ENCODE assay signal across 8 mouse cellular contexts in the genomic region with DNA sequence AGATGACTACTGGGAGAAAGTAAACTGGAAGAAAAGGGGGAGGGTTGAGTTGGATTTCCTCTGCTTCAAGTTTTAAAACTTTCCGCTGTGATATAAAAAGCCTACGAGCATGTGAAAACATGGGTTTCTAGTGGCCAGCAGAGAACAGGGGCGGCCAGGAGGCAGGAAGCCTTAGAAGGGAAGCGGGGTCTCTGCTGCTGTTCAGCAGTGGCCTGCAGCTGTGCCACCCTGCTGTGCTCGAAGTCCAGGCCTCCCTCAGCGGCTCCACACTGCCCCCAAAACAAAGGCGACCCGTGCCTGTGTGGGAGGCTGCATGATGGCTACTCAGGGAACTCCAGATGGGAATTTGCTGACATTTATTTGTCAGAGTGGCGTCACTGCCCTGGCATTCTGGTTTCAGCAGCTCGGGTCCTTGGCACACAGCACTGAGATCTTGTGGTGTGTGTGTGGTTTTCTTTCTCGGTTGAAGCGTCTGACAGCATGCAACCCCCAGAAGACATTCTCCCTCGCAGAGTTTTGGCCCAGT. TPM values are rescaled to one million over a fixed set of nuclear protein-coding genes. Genes with fewer than 3 reads are reported as not detected.
A peak's percentile ranks its signal among the peaks of the same experiment; 100 is the strongest.
DNase-seq lines count a peak whose midpoint lies in the region; ATAC-seq and TF ChIP-seq lines count a peak whose summit lies in the region.

No protein-coding gene starts in this region.

- H3K4me2 ChIP-seq in forebrain, embryonic 14.5 days (ENCODE audit: low read length), result no peak overlapping the region
- H3K4me2 ChIP-seq in hindbrain, embryonic 11.5 days (replicated peaks; ENCODE audit: low read depth, low read length), result no peak overlapping the region
- H3K4me2 ChIP-seq in liver, embryonic 12.5 days, result 0 out of 2 replicates have a peak overlapping the region, but pooled peaks have one; percentile 1

- TF ChIP-seq CTCF in olfactory bulb, adult 2 months (IDR thresholded peaks at IDR 0.05; ENCODE audit: insufficient read depth, low read depth, low read length), result no peak

- H3K27me3 ChIP-seq in forebrain, embryonic 14.5 days (replicated peaks; ENCODE audit: control insufficient read depth, insufficient read depth, low read length), result no peaks in the 10 kb centered on the region
- no peaks in the 10 kb centered on the region for H3K27me3 ChIP-seq in hindbrain, embryonic 11.5 days (ENCODE audit: control insufficient read depth, insufficient read depth, low read length)
- no peaks in the 10 kb centered on the region for H3K27me3 ChIP-seq in liver, embryonic 12.5 days (replicated peaks)

- H3K27ac ChIP-seq in forebrain, embryonic 14.5 days (ENCODE audit: low read depth, low read length), result no peak overlapping the region
- no peak overlapping the region; the same call in 1 of the 2 replicates for H3K27ac ChIP-seq in hindbrain, embryonic 11.5 days (ENCODE audit: low read depth, low read length)
- peak overlapping the region; percentile 55 for H3K27ac ChIP-seq in liver, embryonic 12.5 days
- H3K27ac ChIP-seq in olfactory bulb, adult 2 months (ENCODE audit: insufficient read depth, low read depth, low read length), result 0 out of 2 replicates have a peak overlapping the region, but pooled peaks have one; percentile 11

- ATAC-seq in forebrain, embryonic 14.5 days, result no peak
- peak; percentile 43; the same call in 1 of the 2 replicates for ATAC-seq in hindbrain, embryonic 11.5 days (ENCODE audit: low FRiP score)
- ATAC-seq in liver, embryonic 12.5 days, result no peak

- peak; percentile 84 for DNase-seq in 3134 (ENCODE audit: extremely low read depth, insufficient read length, low spot score)
- DNase-seq in adrenal gland, adult (ENCODE audit: inconsistent age in 2 of 2, low spot score in 1 of 2), result peak; percentile 81 to 87
- DNase-seq in forebrain, embryonic 14.5 days (ENCODE audit: low spot score), result peak; percentile 32
- peak; percentile 43 for DNase-seq in hindbrain, embryonic 11.5 days (ENCODE audit: low spot score)
- DNase-seq in layer of hippocampus, postnatal 14 days (ENCODE audit: low spot score in 2 of 2), result no peak
- DNase-seq in urinary bladder, postnatal 14 days (ENCODE audit: low spot score), result no peak

- no peak overlapping the region for H3K4me3 ChIP-seq in forebrain, embryonic 14.5 days (ENCODE audit: low read depth, low read length)
- no peak overlapping the region for H3K4me3 ChIP-seq in hindbrain, embryonic 11.5 days (ENCODE audit: low read depth, low read length)
- H3K4me3 ChIP-seq in liver, embryonic 12.5 days, result no peak overlapping the region
- no peak overlapping the region for H3K4me3 ChIP-seq in olfactory bulb, adult 2 months (ENCODE audit: insufficient read depth, low read depth, low read length)

- 17% methylated on average over 13 of the region's 13 CpGs for WGBS in forebrain, embryonic 14.5 days
- WGBS in hindbrain, embryonic 11.5 days, result 11% methylated on average over 13 of the region's 13 CpGs
- 30% methylated on average over 13 of the region's 13 CpGs for WGBS in liver, embryonic 12.5 days (ENCODE audit: insufficient replicate concordance)
- WGBS in olfactory bulb, adult 2 months, result 47% methylated on average over 13 of the region's 13 CpGs

- H3K9ac ChIP-seq in forebrain, embryonic 14.5 days (ENCODE audit: low read length), result no peak overlapping the region; the same call in 1 of the 2 replicates
- no peak overlapping the region for H3K9ac ChIP-seq in hindbrain, embryonic 11.5 days (ENCODE audit: low read depth, low read length)
- no peak overlapping the region for H3K9ac ChIP-seq in liver, embryonic 12.5 days

- no peaks in the 10 kb centered on the region for H3K36me3 ChIP-seq in forebrain, embryonic 14.5 days (ENCODE audit: control insufficient read depth, insufficient read depth, low read length)
- no peaks in the 10 kb centered on the region for H3K36me3 ChIP-seq in hindbrain, embryonic 11.5 days (ENCODE audit: control insufficient read depth, insufficient read depth, low read length)
- H3K36me3 ChIP-seq in liver, embryonic 12.5 days, result 0 out of 2 replicates have a peak, but pooled peaks cover 10% of the 10 kb centered on the region

- no peak for TF ChIP-seq POLR2A in olfactory bulb, adult 2 months (IDR thresholded peaks at IDR 0.05; ENCODE audit: insufficient read depth, low read depth, low read length)

- peaks cover 15% of the 10 kb centered on the region for H3K4me1 ChIP-seq in forebrain, embryonic 14.5 days (ENCODE audit: control insufficient read depth, insufficient read depth, low read length)
- peaks cover 9% of the 10 kb centered on the region for H3K4me1 ChIP-seq in hindbrain, embryonic 11.5 days (replicated peaks; ENCODE audit: control insufficient read depth, insufficient read depth, low read length)
- H3K4me1 ChIP-seq in liver, embryonic 12.5 days, result peaks cover 47% of the 10 kb centered on the region
- H3K4me1 ChIP-seq in olfactory bulb, adult 2 months (ENCODE audit: control insufficient read depth, insufficient read depth, low read length), result peaks cover 24% of the 10 kb centered on the region

- H3K9me3 ChIP-seq in forebrain, embryonic 14.5 days (replicated peaks; ENCODE audit: control insufficient read depth, low read length), result no peaks in the 10 kb centered on the region
- H3K9me3 ChIP-seq in hindbrain, embryonic 11.5 days (ENCODE audit: control insufficient read depth, low read length), result no peaks in the 10 kb centered on the region
- no peaks in the 10 kb centered on the region for H3K9me3 ChIP-seq in liver, embryonic 12.5 days (replicated peaks)

RNA-seq across cellular contexts. Expression of gene Aagab, which starts 8.4 kb away (rescaled TPM):
- polyA plus RNA-seq in forebrain, embryonic 14.5 days (2014; fragmentation: Nextera tagmentation; extraction: Ambion mirVana), result 50.1 and 61.6 TPM in 2 replicates
- 55.4 and 56.8 TPM in 2 replicates for polyA plus RNA-seq in hindbrain, embryonic 11.5 days (2014; fragmentation: Nextera tagmentation; extraction: Ambion mirVana)
- polyA plus RNA-seq in liver, embryonic 12.5 days (2016; fragmentation: Nextera tagmentation; extraction: Ambion mirVana), result 25.3 and 26.2 TPM in 2 replicates
- not detected in 2 replicates for polyA plus RNA-seq in olfactory bulb, adult 2 months (2012; ENCODE audit: insufficient read depth, insufficient read length, low replicate concordance, missing spikeins)
- total RNA-seq in layer of hippocampus, postnatal 14 days (2021), result 10 to 100 TPM; 47.8 to 58.7 TPM

RNA-seq across cellular contexts. Expression of gene Iqch, which starts 8.6 kb away (rescaled TPM):
- 0.06 and 0.07 TPM in 2 replicates for polyA plus RNA-seq in forebrain, embryonic 14.5 days (2014; fragmentation: Nextera tagmentation; extraction: Ambion mirVana)
- polyA plus RNA-seq in hindbrain, embryonic 11.5 days (2014; fragmentation: Nextera tagmentation; extraction: Ambion mirVana), result 0.32 TPM in 1 of 2 replicates, not detected in the other
- not detected in 2 replicates for polyA plus RNA-seq in liver, embryonic 12.5 days (2016; fragmentation: Nextera tagmentation; extraction: Ambion mirVana)
- polyA plus RNA-seq in olfactory bulb, adult 2 months (2012; ENCODE audit: insufficient read depth, insufficient read length, low replicate concordance, missing spikeins), result not detected in 2 replicates
- total RNA-seq in layer of hippocampus, postnatal 14 days (2021), result under 1 TPM; 0.14 to 0.16 TPM

Comparison
In these comparisons a context has a peak if more than half of its experiments do, and no peak if none do; other contexts are left out.
1. DNase-seq: peak in 3134 (single experiment), adrenal gland, adult (2 of 2), forebrain, embryonic 14.5 days (single experiment) and hindbrain, embryonic 11.5 days (single experiment); none in layer of hippocampus, postnatal 14 days (0 of 2) and urinary bladder, postnatal 14 days (single experiment).
2. H3K27ac ChIP-seq: peak in liver, embryonic 12.5 days (single experiment) and olfactory bulb, adult 2 months (single experiment); none in forebrain, embryonic 14.5 days (single experiment) and hindbrain, embryonic 11.5 days (single experiment).